Mouse (Mus musculus) stomach, embryonic 15.5 days (tissue): ENCODE measurements at regions not wholly inside any gene's neighbourhood (a gene's known extent, or its start where the extent isn't known, plus 50 kb on each side); places are given as distances from the start of the nearest gene placed in this dataset.

Experiments used
- ATAC-seq: fragments of 200-750 bp; cut with Nextera tagmentation; 2 replicates; pipeline ENCODE4 v1.8.0; 2017; ENCODE audit warnings: low read depth, moderate number of reproducible peaks, moderate TSS enrichment; ENCODE audit not compliant: insufficient read depth, low FRiP score
- H3K27ac ChIP-seq: fragments of 300-500 bp; sonication (generic); 2 replicates; pipeline ENCODE4 v1.5.1; 2015; ENCODE audit warnings: mild to moderate bottlenecking, inconsistent platforms
- H3K27me3 ChIP-seq: fragments of 300-500 bp; sonication (generic); replicated peaks from 2 replicates; pipeline ENCODE4 v1.6.1; 2015; ENCODE audit warnings: inconsistent platforms
- H3K36me3 ChIP-seq: fragments of 300-500 bp; sonication (generic); 2 replicates; pipeline ENCODE4 v1.6.1; 2015; ENCODE audit warnings: inconsistent platforms
- H3K4me1 ChIP-seq: fragments of 300-500 bp; sonication (generic); 2 replicates; pipeline ENCODE4 v1.6.1; 2015; ENCODE audit warnings: inconsistent platforms
- H3K4me2 ChIP-seq: fragments of 300-500 bp; sonication (generic); 2 replicates; pipeline ENCODE4 v1.6.1; 2015; ENCODE audit warnings: mild to moderate bottlenecking, inconsistent platforms
- H3K4me3 ChIP-seq: fragments of 300-500 bp; sonication (generic); replicated peaks from 2 replicates; pipeline ENCODE4 v1.5.1; 2015; ENCODE audit warnings: inconsistent platforms
- H3K9ac ChIP-seq: fragments of 300-500 bp; sonication (generic); 2 replicates; pipeline ENCODE4 v1.6.1; 2015; ENCODE audit warnings: inconsistent platforms
- H3K9me3 ChIP-seq: fragments of 300-500 bp; sonication (generic); 2 replicates; pipeline ENCODE4 v1.6.1; 2016; ENCODE audit warnings: inconsistent platforms
- WGBS: fragments of 180-500 bp; shearing (Covaris S2); methylation state at CpG from one replicate; pipeline ENCODE4 v1.1.7; 2015; 5-methylcytosine and 5-hydroxymethylcytosine counted together

DNA sequence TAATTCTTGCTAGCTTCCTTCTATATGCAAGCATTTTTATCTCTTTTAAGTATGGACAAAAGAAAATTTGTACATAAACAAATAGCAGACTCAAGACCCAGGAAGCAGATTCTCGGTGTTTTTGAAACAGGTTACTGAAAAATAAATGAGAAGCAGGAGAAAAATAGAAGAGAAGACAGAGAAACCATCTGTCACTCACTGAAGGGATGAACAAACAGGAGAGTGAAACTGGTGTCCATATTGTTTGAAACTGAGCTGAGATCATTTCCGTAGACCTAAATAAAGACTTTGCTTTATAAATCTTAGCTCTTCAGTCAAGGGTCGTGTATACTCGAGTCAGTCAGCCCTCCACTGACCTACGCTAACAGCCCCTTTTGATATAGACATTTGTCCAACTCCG is 251.4 kb downstream of the Ptprc start:
- H3K9me3 ChIP-seq = no peaks in the 10 kb centered on the region
- no peaks in the 10 kb centered on the region for H3K36me3 ChIP-seq
- H3K9ac ChIP-seq = no peak overlapping the region
- 72% methylated on average over 6 of the region's 6 CpGs for WGBS
- no peak overlapping the region for H3K4me2 ChIP-seq
- H3K4me1 ChIP-seq = peaks cover 11% of the 10 kb centered on the region
- no peak for ATAC-seq
- H3K27ac ChIP-seq = no peak overlapping the region; the same call in 1 of the 2 replicates
- no peak overlapping the region for H3K4me3 ChIP-seq
- no peaks in the 10 kb centered on the region for H3K27me3 ChIP-seq

DNA sequence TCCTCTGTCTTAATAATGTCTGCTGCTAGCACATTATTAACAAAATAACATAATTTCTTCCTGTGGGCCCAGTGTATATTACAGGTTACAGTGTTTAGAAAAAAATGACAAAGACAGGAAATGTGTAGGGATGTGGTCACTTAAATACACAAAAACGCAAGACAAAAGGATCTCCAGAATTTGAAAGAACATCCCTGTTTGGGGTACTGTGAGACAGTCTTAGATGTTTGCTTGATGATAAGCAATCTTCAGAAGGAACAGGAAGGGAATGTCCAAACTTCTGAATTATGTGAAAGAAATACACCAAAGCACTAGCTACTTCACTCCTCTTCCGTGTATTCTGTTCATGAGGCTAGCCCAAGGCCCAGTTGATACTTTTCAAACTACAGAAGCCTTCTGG is 251.8 kb downstream of the Ptprc start:
- no peak for ATAC-seq
- peaks cover 11% of the 10 kb centered on the region for H3K4me1 ChIP-seq
- no peak overlapping the region for H3K9ac ChIP-seq
- H3K9me3 ChIP-seq = no peaks in the 10 kb centered on the region
- H3K36me3 ChIP-seq = no peaks in the 10 kb centered on the region
- H3K27ac ChIP-seq = no peak overlapping the region; the same call in 1 of the 2 replicates
- H3K4me2 ChIP-seq = no peak overlapping the region
- 63% methylated on average over 2 of the region's 2 CpGs for WGBS
- H3K4me3 ChIP-seq = no peak overlapping the region
- no peaks in the 10 kb centered on the region for H3K27me3 ChIP-seq

DNA sequence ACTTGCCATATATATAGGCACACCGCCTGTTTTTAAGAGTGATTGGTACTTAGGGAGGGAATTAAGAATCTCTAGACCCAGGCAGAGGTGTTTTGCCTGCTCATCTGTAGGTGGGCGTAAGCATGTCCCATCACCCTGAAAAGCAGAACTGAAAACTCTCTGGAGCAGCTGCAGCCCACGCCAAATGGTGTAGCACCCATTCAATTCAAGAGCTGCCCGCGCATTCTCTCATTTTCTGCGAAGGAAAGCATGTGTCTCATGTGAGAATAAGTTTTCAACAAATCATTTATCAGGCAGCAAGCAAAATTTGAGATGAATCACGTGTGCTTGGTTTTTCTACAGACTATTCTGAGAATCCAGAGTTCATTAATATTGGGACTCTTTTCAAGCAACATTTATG is 252.7 kb downstream of the Ptprc start:
- no peak overlapping the region for H3K4me2 ChIP-seq
- H3K4me3 ChIP-seq = no peak overlapping the region
- H3K9ac ChIP-seq = no peak overlapping the region
- no peaks in the 10 kb centered on the region for H3K27me3 ChIP-seq
- 66% methylated on average over 7 of the region's 7 CpGs for WGBS
- no peak overlapping the region for H3K27ac ChIP-seq
- peaks cover 8% of the 10 kb centered on the region; the same call in 1 of the 2 replicates for H3K4me1 ChIP-seq
- no peaks in the 10 kb centered on the region for H3K36me3 ChIP-seq
- no peak for ATAC-seq
- no peaks in the 10 kb centered on the region for H3K9me3 ChIP-seq

DNA sequence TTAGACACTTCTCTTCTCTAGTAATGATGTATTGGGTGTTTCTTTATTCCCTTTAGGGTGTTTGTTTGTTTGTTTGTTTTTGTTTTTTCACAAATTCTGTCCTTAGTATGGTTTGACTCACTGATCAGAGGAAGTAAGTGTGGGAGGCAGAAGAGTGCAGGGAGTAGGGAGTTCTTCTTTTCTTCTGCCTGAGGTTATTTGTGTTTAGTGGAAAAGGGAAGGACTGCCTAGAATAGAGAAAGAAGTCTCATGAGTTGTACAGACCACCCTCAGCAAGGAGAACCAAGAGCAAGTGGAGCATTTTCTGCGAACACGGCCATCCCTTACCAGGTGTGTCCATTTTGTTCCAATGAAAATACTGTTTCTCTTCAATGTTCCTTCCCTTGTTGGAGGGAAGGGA is 253.9 kb downstream of the Ptprc start:
- ATAC-seq = no peak
- Histone ChIP-seq H3K9me3 (no peaks in the 10 kb centered on the region), H3K9ac (no peak overlapping the region), H3K27me3 (no peaks in the 10 kb centered on the region), H3K4me3 (no peak overlapping the region), H3K4me2 (no peak overlapping the region), H3K4me1 (peaks cover 8% of the 10 kb centered on the region; the same call in 1 of the 2 replicates), H3K36me3 (no peaks in the 10 kb centered on the region), H3K27ac (no peak overlapping the region)
- WGBS = 89% methylated on average over 2 of the region's 2 CpGs

DNA sequence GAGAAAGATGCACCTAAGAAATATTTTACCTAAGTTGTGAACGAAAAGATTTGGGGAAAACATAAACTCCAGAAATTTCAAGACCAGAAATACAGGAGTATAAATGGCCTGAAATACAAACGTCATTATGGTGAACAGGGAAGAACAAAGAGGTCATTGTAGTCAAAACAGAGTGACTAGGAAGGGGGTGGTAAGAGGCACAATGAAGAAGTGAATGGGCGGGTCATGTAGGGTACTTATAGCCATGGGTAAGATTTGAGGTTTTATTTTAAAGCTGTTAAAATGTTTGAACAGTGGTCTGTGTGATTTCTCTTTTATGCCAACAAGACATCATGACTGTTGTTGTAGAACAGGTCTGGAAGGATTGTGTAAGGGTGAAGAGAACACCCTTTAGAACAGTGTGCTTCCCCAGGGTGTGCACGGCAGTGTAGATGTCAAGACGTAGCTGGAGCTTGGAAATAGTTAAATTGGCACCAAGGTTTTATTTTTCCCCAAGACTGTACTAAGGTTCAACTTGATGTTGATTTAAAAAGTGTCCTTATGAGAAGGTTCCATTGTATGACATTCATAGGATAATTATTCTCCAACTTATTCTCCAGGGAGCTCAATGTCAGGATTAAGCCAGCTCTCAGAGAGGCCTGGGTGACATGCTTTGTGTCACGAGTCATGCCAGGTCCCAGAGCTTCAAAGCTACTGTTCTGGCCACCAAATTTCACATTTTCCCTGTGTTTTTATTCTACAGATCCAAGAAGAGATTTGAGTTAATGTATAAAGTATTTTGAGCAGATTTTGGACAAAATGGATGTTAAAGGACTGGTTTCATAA is 255.6 kb downstream of the Ptprc start:
- Histone ChIP-seq H3K4me3 (no peak overlapping the region), H3K27me3 (no peaks in the 10 kb centered on the region), H3K36me3 (no peaks in the 10 kb centered on the region), H3K4me1 (0 out of 2 replicates have a peak, but pooled peaks cover 3% of the 10 kb centered on the region), H3K4me2 (no peak overlapping the region), H3K27ac (no peak overlapping the region), H3K9me3 (no peaks in the 10 kb centered on the region), H3K9ac (no peak overlapping the region)
- ATAC-seq = no peak
- WGBS = 61% methylated on average over 6 of the region's 6 CpGs

DNA sequence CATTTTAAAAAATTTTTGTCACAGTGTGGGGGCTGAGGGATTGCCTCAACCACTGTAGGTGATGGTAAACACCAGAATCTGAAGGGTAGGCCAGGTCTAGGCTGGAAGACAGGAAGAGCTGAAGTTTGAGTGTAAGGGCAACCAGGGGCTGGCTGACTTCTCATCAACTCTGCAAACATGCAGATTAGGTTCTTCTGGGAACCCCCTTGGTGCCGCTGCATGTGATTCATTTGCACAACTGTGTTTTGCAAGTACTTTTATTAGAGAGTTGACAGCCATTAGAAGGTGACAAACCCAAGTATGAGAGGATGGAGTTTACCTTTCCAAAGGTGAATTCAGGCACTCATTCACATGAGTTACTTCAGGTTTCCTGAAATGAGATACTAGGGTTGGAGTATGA is 258.1 kb downstream of the Ptprc start:
- no peak for ATAC-seq
- Histone ChIP-seq H3K9me3 (no peaks in the 10 kb centered on the region), H3K4me3 (no peak overlapping the region), H3K36me3 (no peaks in the 10 kb centered on the region), H3K4me1 (no peaks in the 10 kb centered on the region), H3K9ac (no peak overlapping the region), H3K27me3 (no peaks in the 10 kb centered on the region), H3K27ac (no peak overlapping the region), H3K4me2 (no peak overlapping the region)
- WGBS = 84% methylated on average over 1 of the region's 1 CpGs

DNA sequence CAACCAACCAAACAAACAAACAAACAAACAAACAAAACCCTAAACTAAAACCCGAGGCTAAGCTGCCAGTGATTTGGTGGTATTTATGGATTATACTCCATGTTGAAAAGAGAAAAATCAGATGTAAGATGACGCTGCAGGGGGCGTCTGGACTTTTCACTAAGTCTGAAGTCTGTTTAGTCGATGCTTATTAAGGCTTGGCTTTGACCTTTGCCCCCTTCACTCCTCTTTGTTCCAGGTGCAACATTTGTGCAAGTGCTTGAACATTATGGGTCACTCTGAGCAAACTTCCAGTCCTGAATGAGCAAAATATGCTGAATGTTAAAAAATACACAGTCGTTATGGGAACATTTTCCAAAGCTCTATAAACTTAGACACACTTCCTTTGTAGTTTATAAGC is 268.6 kb downstream of the Ptprc start:
- no peak overlapping the region for H3K4me3 ChIP-seq
- no peaks in the 10 kb centered on the region for H3K36me3 ChIP-seq
- H3K27me3 ChIP-seq = no peaks in the 10 kb centered on the region
- no peaks in the 10 kb centered on the region for H3K9me3 ChIP-seq
- no peak overlapping the region for H3K27ac ChIP-seq
- H3K4me2 ChIP-seq = no peak overlapping the region
- no peak for ATAC-seq
- 43% methylated on average over 5 of the region's 5 CpGs for WGBS
- H3K9ac ChIP-seq = no peak overlapping the region
- H3K4me1 ChIP-seq = no peaks in the 10 kb centered on the region

DNA sequence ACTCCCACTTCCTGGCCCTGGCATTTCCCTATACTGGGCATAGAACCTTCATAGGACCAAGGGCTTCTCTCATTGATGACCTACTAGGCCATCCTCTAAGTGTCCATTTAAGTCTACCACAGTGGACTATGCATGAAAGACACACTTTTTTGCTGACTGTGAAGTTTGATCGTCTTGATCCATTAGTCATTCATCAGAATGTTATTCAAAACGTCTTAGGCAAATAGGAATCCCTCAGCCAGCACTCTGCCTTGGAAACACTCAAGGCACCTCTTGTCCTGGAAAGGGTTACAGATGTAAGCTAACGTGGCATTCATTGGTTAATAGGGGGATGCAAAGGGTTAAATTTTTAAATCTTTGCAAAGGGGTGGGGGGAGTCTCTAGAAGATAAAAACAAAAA is 269.0 kb downstream of the Ptprc start:
- H3K4me1 ChIP-seq = no peaks in the 10 kb centered on the region
- H3K27me3 ChIP-seq = no peaks in the 10 kb centered on the region
- H3K36me3 ChIP-seq = no peaks in the 10 kb centered on the region
- H3K9ac ChIP-seq = no peak overlapping the region
- H3K27ac ChIP-seq = no peak overlapping the region
- 42% methylated on average over 3 of the region's 3 CpGs for WGBS
- ATAC-seq = no peak
- no peak overlapping the region for H3K4me2 ChIP-seq
- no peak overlapping the region for H3K4me3 ChIP-seq
- no peaks in the 10 kb centered on the region for H3K9me3 ChIP-seq

DNA sequence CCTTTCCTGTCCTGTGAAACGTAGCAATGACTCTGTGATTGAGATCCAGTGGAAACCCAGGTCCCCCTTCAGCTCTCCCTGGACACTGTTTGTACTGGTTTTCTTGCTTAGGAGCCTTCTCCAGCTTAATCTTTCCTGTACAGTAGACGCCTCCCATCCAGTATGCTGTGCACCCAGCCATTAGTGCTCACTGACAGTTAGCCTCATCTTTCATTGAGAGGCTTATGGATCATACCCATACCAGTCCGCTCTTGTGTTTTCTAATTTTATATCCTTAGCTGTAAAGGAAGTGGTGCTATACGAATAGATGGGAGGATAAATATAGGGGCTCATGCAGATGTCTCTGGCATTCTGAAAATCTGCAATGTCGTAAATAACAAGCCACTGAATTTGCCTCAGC is 269.9 kb downstream of the Ptprc start:
- Histone ChIP-seq H3K27me3 (no peaks in the 10 kb centered on the region), H3K4me2 (no peak overlapping the region), H3K9ac (no peak overlapping the region), H3K4me1 (no peaks in the 10 kb centered on the region), H3K4me3 (no peak overlapping the region), H3K27ac (no peak overlapping the region), H3K36me3 (no peaks in the 10 kb centered on the region), H3K9me3 (no peaks in the 10 kb centered on the region)
- WGBS = 57% methylated on average over 5 of the region's 5 CpGs
- no peak for ATAC-seq

DNA sequence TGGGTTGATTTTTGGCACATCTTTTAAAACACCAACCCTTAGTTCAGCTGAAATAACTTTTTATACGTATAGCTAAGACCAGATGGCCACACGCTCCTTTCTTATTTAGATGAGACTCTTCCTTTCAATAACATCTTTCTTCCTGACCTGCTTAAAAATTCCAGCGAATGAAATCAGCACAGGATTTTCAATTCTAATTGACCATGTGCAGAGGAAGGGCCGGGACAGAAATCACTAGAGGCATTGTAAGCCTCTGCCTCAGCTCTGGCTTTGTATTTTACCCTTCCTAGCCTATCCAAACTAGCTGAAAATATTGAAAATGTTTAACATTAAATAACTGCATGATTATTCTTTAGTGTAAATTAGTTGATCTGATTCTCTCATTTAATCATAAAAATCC is 272.2 kb downstream of the Ptprc start:
- H3K27ac ChIP-seq = no peak overlapping the region
- no peak overlapping the region for H3K9ac ChIP-seq
- no peaks in the 10 kb centered on the region for H3K9me3 ChIP-seq
- ATAC-seq = no peak
- no peaks in the 10 kb centered on the region for H3K36me3 ChIP-seq
- H3K27me3 ChIP-seq = no peaks in the 10 kb centered on the region
- H3K4me1 ChIP-seq = no peaks in the 10 kb centered on the region
- 53% methylated on average over 4 of the region's 4 CpGs for WGBS
- H3K4me2 ChIP-seq = no peak overlapping the region
- H3K4me3 ChIP-seq = no peak overlapping the region

DNA sequence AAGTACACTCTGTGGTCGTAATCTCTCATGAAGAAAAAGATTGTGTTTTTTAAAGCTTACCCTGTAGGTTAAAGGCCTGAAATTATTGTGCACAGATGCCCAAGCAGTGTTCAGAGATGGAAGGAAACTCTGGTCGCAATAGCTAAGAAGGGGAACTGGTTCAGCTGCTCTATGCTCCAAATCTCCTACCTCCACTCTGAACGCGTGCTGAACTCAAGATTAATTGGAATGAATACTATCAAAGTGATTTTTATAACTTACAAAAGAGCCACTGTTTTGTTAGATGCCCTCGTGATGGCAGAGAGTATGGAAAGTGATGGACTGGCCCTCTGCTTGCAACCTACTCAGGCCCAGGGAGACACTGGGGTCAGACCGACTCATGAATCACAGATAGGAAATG is 272.6 kb downstream of the Ptprc start:
- 47% methylated on average over 6 of the region's 6 CpGs for WGBS
- Histone ChIP-seq H3K27me3 (no peaks in the 10 kb centered on the region), H3K9ac (no peak overlapping the region), H3K4me2 (peak overlapping the region; percentile 12), H3K4me3 (no peak overlapping the region), H3K9me3 (no peaks in the 10 kb centered on the region), H3K27ac (no peak overlapping the region), H3K36me3 (no peaks in the 10 kb centered on the region), H3K4me1 (no peaks in the 10 kb centered on the region)
- ATAC-seq = no peak

DNA sequence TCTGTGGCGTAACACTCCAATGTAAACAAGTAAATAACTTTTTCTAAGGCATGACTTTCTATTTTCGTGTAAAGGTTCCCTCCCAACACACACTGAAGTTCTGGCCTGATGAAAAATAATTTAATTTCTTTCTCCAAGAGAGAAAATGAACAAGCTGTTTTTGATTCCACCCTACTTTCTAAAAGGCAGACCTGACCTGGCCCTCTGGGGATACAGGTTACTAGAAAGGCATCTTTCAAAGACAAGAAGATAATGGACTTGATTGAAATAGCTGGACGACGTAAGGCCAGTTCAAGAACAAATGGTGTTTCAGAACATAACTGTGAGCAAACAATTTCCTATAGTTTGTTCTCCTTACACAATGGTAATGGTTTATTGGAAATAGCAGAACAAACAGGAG is 273.5 kb downstream of the Ptprc start:
- no peaks in the 10 kb centered on the region for H3K36me3 ChIP-seq
- no peaks in the 10 kb centered on the region for H3K4me1 ChIP-seq
- no peak overlapping the region for H3K4me3 ChIP-seq
- 58% methylated on average over 4 of the region's 4 CpGs for WGBS
- no peak for ATAC-seq
- no peak overlapping the region for H3K27ac ChIP-seq
- no peaks in the 10 kb centered on the region for H3K9me3 ChIP-seq
- H3K9ac ChIP-seq = no peak overlapping the region
- H3K4me2 ChIP-seq = 0 out of 2 replicates have a peak overlapping the region, but pooled peaks have one; percentile 12
- no peaks in the 10 kb centered on the region for H3K27me3 ChIP-seq

DNA sequence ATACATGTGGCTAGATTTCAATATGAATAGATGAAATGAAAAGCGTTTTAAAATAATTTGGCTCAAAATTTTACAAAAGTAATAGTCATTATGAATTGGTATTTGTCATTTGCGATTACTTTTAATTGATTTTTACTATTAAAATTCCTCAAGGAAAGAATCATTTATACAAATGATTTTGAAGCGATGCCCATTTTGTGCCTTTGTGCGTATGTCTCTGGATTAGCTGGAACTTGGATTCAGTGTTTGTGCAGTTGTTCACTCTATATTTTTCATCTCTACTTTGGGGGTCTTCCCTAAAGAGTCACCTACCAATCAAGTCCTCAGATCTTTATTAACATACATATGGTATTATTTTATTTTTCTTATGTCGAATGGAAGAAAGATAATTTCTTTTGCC is 274.3 kb downstream of the Ptprc start:
- Histone ChIP-seq H3K9ac (no peak overlapping the region), H3K4me2 (peak overlapping the region; percentile 57), H3K4me3 (peak overlapping the region; percentile 73), H3K27ac (no peak overlapping the region), H3K27me3 (no peaks in the 10 kb centered on the region), H3K36me3 (no peaks in the 10 kb centered on the region), H3K9me3 (no peaks in the 10 kb centered on the region), H3K4me1 (no peaks in the 10 kb centered on the region)
- no peak for ATAC-seq
- 54% methylated on average over 5 of the region's 5 CpGs for WGBS
